Mouse (Mus musculus) hindbrain, embryonic 16.5 days (tissue): ENCODE data around the gene Txk. TPM values are rescaled to one million over a fixed set of nuclear protein-coding genes. Genes with fewer than 3 reads are reported as not detected.

ENCODE experiments used
- ATAC-seq: fragments of 200-750 bp; cut with Nextera tagmentation; 2 replicates; pipeline ENCODE4 v1.8.0; 2017; ENCODE audit warnings: moderate TSS enrichment, moderate library complexity
- H3K27ac ChIP-seq: fragments of 300-500 bp; sonication (generic); 2 replicates; pipeline ENCODE4 v1.5.1; 2014; ENCODE audit warnings: low read depth, mild to moderate bottlenecking, control low read depth, low read length, moderate library complexity
- H3K27me3 ChIP-seq: fragments of 300-500 bp; sonication (generic); replicated peaks from 2 replicates; pipeline ENCODE4 v1.6.1; 2014; ENCODE audit warnings: low read length; ENCODE audit not compliant: control insufficient read depth, insufficient read depth
- H3K36me3 ChIP-seq: fragments of 300-500 bp; sonication (generic); 2 replicates; pipeline ENCODE4 v1.6.1; 2014; ENCODE audit warnings: mild to moderate bottlenecking, low read length, moderate library complexity, mixed read lengths; ENCODE audit not compliant: control insufficient read depth, insufficient read depth
- H3K4me1 ChIP-seq: fragments of 300-500 bp; sonication (generic); 2 replicates; pipeline ENCODE4 v1.6.1; 2014; ENCODE audit warnings: low read depth, low read length; ENCODE audit not compliant: control insufficient read depth, insufficient read depth
- H3K4me2 ChIP-seq: fragments of 300-500 bp; sonication (generic); 2 replicates; pipeline ENCODE4 v1.6.1; 2014; ENCODE audit warnings: mild to moderate bottlenecking, low read length, control low read depth, moderate library complexity
- H3K4me3 ChIP-seq: fragments of 300-500 bp; sonication (generic); 2 replicates; pipeline ENCODE4 v1.5.1; 2014; ENCODE audit warnings: mild to moderate bottlenecking, low read length, control low read depth, moderate library complexity
- H3K9ac ChIP-seq: fragments of 300-500 bp; sonication (generic); 2 replicates; pipeline ENCODE4 v1.6.1; 2014; ENCODE audit warnings: low read depth, mild to moderate bottlenecking, control low read depth, low read length, moderate library complexity
- H3K9me3 ChIP-seq: fragments of 300-500 bp; sonication (generic); 2 replicates; pipeline ENCODE4 v1.6.1; 2014; ENCODE audit warnings: mild to moderate bottlenecking, low read length, moderate library complexity; ENCODE audit not compliant: control insufficient read depth
- WGBS: fragments of 180-500 bp; shearing (Covaris S2); extraction: QIAGEN DNeasy Blood & Tissue Kit; methylation state at CpG from one replicate; pipeline ENCODE4 v1.1.7; 2014; 5-methylcytosine and 5-hydroxymethylcytosine counted together
- polyA plus RNA-seq: library from polyadenylated mRNA; unstranded; fragments of >200 nt; fragmentation: Nextera tagmentation; extraction: Ambion mirVana; gene quantifications from 2 replicates; pipeline ENCODE4 v1.2.1, GENCODE M21; 2015

Txk gene
- polyA plus RNA-seq, 1 experiment from 2014 or later = 0.23 TPM

DNA sequence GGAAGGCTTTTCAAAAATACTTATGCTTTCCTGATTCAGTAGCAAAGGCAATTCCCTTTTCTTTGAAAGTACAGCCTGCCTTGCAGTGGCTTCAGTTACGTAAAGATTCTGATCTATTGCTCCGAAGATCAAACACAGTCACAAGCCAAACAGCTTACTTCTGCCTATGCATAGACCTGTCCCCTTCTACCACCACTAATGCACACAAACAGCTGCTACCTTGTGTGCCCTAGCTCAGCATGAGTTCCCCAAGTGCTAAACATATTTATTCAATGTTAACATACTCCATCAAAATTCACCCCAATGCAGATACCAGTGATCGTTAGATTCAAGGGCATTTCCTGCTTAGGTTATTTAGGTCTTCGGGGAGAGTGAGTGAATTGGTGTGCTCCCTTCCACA lies 6.1 kb downstream of the Txk start:
- Histone ChIP-seq H3K4me2 (no peak overlapping the region), H3K9me3 (no peaks in the 10 kb centered on the region), H3K4me1 (no peaks in the 10 kb centered on the region), H3K36me3 (no peaks in the 10 kb centered on the region), H3K27me3 (no peaks in the 10 kb centered on the region), H3K9ac (no peak overlapping the region), H3K4me3 (no peak overlapping the region), H3K27ac (no peak overlapping the region)
- 81% methylated on average over 4 of the region's 4 CpGs for WGBS
- no peak for ATAC-seq

DNA sequence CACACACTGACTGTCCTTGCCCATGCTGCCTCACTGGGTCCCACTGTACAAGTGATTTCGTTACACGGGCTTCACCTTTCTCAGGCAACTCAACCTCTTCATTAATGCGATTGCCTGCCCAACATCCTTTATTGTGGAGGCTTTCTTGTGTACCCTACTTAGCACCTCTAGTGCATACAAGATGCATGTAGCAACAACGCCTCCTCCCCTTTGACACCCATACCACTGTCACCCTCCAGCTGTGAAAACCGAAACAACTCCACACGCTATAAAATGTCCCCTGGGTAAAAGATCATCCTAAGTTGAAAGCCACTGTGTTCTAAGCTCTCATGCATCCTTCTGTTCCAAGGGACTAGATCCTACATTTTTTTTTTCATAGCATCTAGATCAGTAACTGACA lies 9.5 kb downstream of the Txk start:
- H3K4me2 ChIP-seq = no peak overlapping the region
- no peak overlapping the region for H3K4me3 ChIP-seq
- H3K36me3 ChIP-seq = no peaks in the 10 kb centered on the region
- H3K4me1 ChIP-seq = no peaks in the 10 kb centered on the region
- no peak overlapping the region for H3K27ac ChIP-seq
- no peaks in the 10 kb centered on the region for H3K27me3 ChIP-seq
- H3K9me3 ChIP-seq = no peaks in the 10 kb centered on the region
- no peak for ATAC-seq
- WGBS = 95% methylated on average over 6 of the region's 6 CpGs
- H3K9ac ChIP-seq = no peak overlapping the region

DNA sequence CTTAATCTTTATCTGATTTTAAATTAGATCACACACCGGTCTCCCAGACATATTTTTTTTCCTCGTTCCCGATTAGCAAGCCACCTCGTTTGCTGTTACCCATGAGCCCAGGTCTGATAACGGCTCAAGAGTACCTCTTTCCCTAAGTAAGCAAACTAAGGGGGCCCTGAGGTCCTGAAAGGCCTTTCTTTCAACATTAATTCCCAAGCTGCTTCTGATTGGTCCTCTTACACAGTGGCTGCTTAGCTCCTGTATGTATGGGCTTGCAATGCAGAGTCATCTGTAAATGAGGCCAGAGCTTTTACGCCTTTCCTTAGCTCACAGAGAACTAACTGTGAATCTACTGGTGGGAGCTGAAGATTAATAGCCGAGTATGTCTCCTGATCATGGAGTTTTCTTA lies 15.7 kb downstream of the Txk start:
- H3K27ac ChIP-seq = no peak overlapping the region
- H3K4me3 ChIP-seq = no peak overlapping the region
- no peaks in the 10 kb centered on the region for H3K9me3 ChIP-seq
- WGBS = 80% methylated on average over 7 of the region's 7 CpGs
- H3K4me1 ChIP-seq = no peaks in the 10 kb centered on the region
- ATAC-seq = no peak
- no peaks in the 10 kb centered on the region for H3K36me3 ChIP-seq
- no peak overlapping the region for H3K4me2 ChIP-seq
- no peak overlapping the region for H3K9ac ChIP-seq
- H3K27me3 ChIP-seq = no peaks in the 10 kb centered on the region

DNA sequence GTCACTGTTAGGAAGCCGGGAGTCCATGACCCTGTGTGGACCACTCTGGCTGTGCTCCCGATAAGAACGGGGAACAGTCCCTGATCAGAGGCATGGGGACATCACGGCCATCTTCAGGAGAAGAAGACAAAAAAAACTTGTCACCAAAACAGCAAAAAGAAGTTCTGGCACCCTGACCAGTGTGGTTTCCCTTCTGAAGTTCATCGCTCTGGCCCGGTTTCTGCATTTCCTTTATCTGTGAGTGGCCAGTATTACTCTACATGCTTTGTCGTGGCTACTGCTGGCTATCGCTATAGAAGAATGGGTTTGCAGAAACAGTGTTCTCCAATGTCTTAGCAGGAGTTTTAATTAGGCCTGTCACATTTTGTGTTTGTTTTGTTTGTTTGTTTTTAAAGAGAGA lies 16.1 kb downstream of the Txk start:
- Histone ChIP-seq H3K27ac (no peak overlapping the region), H3K9me3 (no peaks in the 10 kb centered on the region), H3K4me2 (no peak overlapping the region), H3K9ac (no peak overlapping the region), H3K4me3 (no peak overlapping the region), H3K4me1 (no peaks in the 10 kb centered on the region), H3K36me3 (no peaks in the 10 kb centered on the region), H3K27me3 (no peaks in the 10 kb centered on the region)
- 78% methylated on average over 8 of the region's 8 CpGs for WGBS
- ATAC-seq = no peak

DNA sequence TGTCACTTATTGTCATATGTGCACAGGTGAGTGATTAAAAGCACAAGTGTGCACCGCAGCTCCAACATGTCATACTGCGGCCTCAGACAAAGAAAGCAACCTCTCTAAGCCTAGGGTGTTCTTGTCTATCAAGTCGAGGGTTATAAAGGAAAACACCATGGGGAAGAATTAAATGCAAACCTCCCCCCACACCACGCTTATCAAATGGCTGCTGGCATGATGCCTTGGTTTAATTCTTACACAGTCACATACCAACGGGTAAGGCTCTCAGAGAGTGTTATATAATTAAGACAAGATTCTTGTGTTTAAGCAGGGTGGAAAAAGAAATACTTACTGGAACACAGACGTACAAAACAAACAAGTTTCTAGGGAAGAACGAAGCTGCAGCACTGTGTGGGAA lies 16.8 kb downstream of the Txk start:
- no peak for ATAC-seq
- Histone ChIP-seq H3K9ac (no peak overlapping the region), H3K9me3 (no peaks in the 10 kb centered on the region), H3K4me1 (no peaks in the 10 kb centered on the region), H3K36me3 (no peaks in the 10 kb centered on the region), H3K4me3 (no peak overlapping the region), H3K27ac (no peak overlapping the region), H3K4me2 (no peak overlapping the region), H3K27me3 (no peaks in the 10 kb centered on the region)
- WGBS = 45% methylated on average over 7 of the region's 7 CpGs

DNA sequence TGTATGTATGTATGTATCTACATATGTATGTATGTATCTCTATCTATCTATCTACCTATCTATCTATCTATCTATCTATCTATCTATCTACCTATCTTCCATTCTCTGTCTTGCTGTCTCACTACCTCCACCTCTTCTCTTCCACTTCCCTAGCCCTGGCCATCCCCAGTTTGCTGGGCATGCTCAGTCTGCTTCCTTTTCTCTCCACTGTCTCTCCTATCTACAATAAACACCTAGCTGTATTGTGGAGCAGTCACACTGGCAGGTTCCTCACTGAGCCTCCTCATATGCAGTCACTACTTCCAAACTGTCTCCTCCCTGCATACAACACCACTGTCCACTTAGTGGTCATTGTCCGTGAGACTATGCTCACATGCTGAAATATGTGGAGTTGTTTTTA lies 19.7 kb downstream of the Txk start:
- no peak overlapping the region for H3K9ac ChIP-seq
- no peak for ATAC-seq
- H3K27ac ChIP-seq = no peak overlapping the region
- no peaks in the 10 kb centered on the region for H3K9me3 ChIP-seq
- H3K27me3 ChIP-seq = no peaks in the 10 kb centered on the region
- H3K36me3 ChIP-seq = no peaks in the 10 kb centered on the region
- no peak overlapping the region for H3K4me3 ChIP-seq
- H3K4me1 ChIP-seq = no peaks in the 10 kb centered on the region
- 88% methylated on average over 1 of the region's 1 CpGs for WGBS
- no peak overlapping the region for H3K4me2 ChIP-seq

DNA sequence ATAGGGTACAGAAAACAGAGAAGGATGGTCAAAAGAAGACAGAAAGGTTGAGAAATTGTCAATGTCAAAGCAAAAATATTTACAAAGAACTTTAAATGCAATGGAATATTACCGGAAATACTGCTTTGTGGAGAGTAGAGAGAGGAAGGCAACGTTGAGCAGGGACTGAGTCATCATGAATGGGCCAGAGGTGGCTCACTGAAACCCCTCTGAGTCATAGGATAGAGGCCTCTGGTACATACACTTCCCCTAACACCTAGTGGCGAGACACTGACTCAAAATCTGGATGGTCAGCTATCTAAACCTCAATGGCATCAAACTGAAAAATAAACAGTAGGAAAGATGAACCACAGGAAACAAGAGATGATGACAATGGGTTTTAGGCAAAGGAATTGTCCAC lies 27.2 kb downstream of the Txk start:
- Histone ChIP-seq H3K27me3 (no peaks in the 10 kb centered on the region), H3K9me3 (no peaks in the 10 kb centered on the region), H3K4me3 (no peak overlapping the region), H3K9ac (no peak overlapping the region), H3K36me3 (no peaks in the 10 kb centered on the region), H3K27ac (no peak overlapping the region), H3K4me2 (no peak overlapping the region), H3K4me1 (no peaks in the 10 kb centered on the region)
- WGBS = 79% methylated on average over 3 of the region's 3 CpGs
- ATAC-seq = no peak

DNA sequence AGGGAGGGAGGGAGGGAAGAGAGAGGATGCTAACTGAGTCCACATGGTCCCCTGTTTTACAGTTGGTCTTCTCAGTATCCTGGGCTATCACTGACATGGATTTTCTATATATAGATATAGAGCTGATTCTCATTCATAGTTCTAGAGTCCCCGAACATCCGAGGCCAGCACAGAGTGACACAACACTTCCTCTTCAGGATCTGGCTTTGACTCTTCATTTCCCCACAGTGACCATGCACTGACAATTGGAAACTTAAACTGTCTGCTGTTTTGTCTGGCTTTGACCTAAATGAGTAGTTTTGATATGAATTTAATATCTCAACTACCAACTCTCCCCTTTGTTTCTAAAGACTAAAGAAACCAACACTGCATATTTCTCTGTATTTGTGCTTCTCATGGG lies 29.1 kb downstream of the Txk start:
- Histone ChIP-seq H3K9ac (no peak overlapping the region), H3K27ac (no peak overlapping the region), H3K27me3 (no peaks in the 10 kb centered on the region), H3K4me3 (no peak overlapping the region), H3K9me3 (no peaks in the 10 kb centered on the region), H3K4me1 (no peaks in the 10 kb centered on the region), H3K36me3 (no peaks in the 10 kb centered on the region), H3K4me2 (no peak overlapping the region)
- ATAC-seq = no peak
- 76% methylated on average over 2 of the region's 2 CpGs for WGBS

DNA sequence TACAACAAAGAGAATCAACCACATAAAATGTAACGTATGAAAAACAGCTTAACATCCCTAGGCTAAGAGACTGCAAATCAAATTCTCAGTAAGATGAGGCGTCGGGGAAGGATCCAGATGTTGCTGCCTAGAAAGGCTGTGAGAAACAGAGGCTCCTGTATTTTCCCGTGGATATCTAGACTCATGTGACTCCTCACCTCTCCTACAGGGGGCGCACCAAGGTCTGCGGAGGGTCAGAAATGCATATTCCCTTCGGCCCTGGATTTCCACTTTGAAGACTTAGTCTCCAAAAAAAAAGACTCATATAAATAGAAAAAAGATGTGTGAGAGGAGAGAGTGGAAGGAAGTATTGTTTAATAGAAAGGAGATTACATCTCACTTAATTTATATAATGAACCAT lies 32.0 kb downstream of the Txk start:
- WGBS = 65% methylated on average over 7 of the region's 7 CpGs

DNA sequence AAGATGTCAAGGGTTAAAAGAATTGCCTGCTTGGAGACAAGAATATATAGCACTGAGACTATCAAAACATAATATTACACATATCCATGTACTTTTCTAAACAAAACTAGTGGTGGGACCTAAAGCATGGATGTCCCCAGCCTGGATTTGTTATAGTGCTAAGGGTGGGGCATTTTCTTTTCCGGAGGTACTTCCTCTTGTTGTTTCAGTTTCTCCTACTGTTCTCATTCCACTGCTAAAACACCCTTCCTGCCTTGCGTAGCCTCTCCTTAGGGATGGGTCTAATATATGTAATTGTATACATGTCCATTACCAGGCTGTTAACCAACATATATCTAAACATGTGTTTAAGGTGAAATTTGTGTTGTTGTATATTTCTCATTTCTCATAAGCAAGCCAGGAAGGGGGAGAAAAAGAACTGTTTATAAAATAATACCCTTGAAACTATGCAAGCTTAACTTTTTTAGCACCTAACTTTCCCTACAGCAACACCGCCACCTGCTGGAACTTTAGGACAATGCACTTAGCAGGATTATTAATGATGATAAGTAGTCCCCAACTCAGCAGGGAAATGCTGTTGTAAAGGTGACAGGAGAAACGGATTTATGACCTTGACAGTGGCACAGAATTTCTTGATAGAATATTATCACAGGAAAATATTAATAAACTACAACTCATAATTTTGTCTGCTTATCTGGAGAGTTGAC lies 41.9 kb downstream of the Txk start:
- ATAC-seq = no peak
- no peaks in the 10 kb centered on the region for H3K36me3 ChIP-seq
- no peaks in the 10 kb centered on the region for H3K4me1 ChIP-seq
- no peaks in the 10 kb centered on the region for H3K27me3 ChIP-seq
- H3K9ac ChIP-seq = no peak overlapping the region
- 29% methylated on average over 4 of the region's 4 CpGs for WGBS
- H3K4me3 ChIP-seq = no peak overlapping the region
- no peaks in the 10 kb centered on the region for H3K9me3 ChIP-seq
- no peak overlapping the region for H3K27ac ChIP-seq
- no peak overlapping the region for H3K4me2 ChIP-seq

More for the DNA sequence above, 32.0 kb downstream of the Txk start:
- Histone ChIP-seq H3K9me3 (no peaks in the 10 kb centered on the region), H3K36me3 (no peaks in the 10 kb centered on the region), H3K9ac (no peak overlapping the region), H3K4me2 (no peak overlapping the region), H3K27me3 (no peaks in the 10 kb centered on the region), H3K27ac (no peak overlapping the region), H3K4me3 (no peak overlapping the region), H3K4me1 (no peaks in the 10 kb centered on the region)
- no peak for ATAC-seq
